22 mouse cellular contexts compared by ENCODE assay signal in the genomic region with DNA sequence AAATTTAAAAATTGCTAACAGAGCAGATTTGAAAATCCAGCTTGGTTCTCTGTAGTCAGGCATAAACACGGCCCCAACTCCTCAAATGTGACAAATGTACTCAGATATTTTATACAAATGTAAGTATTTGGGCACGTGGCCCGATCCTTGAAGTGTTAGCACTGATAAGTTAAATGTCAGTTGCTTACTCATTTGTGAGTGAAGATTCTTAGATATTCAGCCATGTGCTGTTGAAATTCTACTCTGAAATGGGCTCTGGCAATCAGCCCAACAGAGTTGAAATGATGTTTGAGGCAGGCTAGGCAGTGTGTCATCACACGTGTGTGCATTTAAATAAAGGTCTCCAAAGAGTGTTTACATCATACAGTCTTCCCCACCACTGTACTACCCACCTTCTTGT.
DNase-seq lines count a peak whose midpoint lies in the region; ATAC-seq and TF ChIP-seq lines count a peak whose summit lies in the region.
"Had no signal": no experiment of that assay in that cellular context is flagged by ENCODE, and none has a peak within 500 bp of the region (broad histone marks: within the 10 kb centered on the region; RNA-seq: fewer than 3 reads in every experiment).

No protein-coding gene starts in this region.

- no peaks in the 10 kb centered on the region for H3K4me1 ChIP-seq in forebrain, postnatal 0 days (ENCODE audit: insufficient read depth)
- H3K4me1 ChIP-seq in forebrain, embryonic 15.5 days = no peaks in the 10 kb centered on the region
- H3K4me1 ChIP-seq: embryonic facial prominence, embryonic 15.5 days; hindbrain, embryonic 15.5 days had no signal

- H3K9ac ChIP-seq in forebrain, postnatal 0 days = no peak overlapping the region
- no peak overlapping the region for H3K9ac ChIP-seq in forebrain, embryonic 15.5 days (replicated peaks)
- H3K9ac ChIP-seq: embryonic facial prominence, embryonic 15.5 days; heart, embryonic 13.5 days; hindbrain, embryonic 15.5 days had no signal

- H3K9me3 ChIP-seq in forebrain, postnatal 0 days (ENCODE audit: low read length) = no peaks in the 10 kb centered on the region
- no peaks in the 10 kb centered on the region for H3K9me3 ChIP-seq in forebrain, embryonic 15.5 days
- H3K9me3 ChIP-seq: embryonic facial prominence, embryonic 15.5 days; forebrain, embryonic 10.5 days; hindbrain, embryonic 15.5 days had no signal

- no peak overlapping the region for H3K4me2 ChIP-seq in forebrain, postnatal 0 days (ENCODE audit: low read depth)
- no peak overlapping the region for H3K4me2 ChIP-seq in forebrain, embryonic 15.5 days (replicated peaks)
- H3K4me2 ChIP-seq: embryonic facial prominence, embryonic 15.5 days; heart, embryonic 13.5 days; hindbrain, embryonic 15.5 days had no signal

- no peaks in the 10 kb centered on the region for H3K27me3 ChIP-seq in forebrain, postnatal 0 days (ENCODE audit: insufficient read depth, low read length)
- no peaks in the 10 kb centered on the region for H3K27me3 ChIP-seq in forebrain, embryonic 15.5 days
- H3K27me3 ChIP-seq: embryonic facial prominence, embryonic 15.5 days; heart, embryonic 13.5 days; hindbrain, embryonic 15.5 days had no signal

- DNase-seq in adrenal gland, adult 2 months = peak; percentile 75
- DNase-seq in adrenal gland, postnatal 4 days (ENCODE audit: low spot score in 2 of 2) = no peak
- DNase-seq in forebrain, postnatal 0 days = peak; percentile 28
- peak; percentile 62 for DNase-seq in adrenal gland, postnatal 14 days
- no peak for DNase-seq in frontal cortex, postnatal 36 days (ENCODE audit: low spot score in 2 of 2)
- DNase-seq in gastrocnemius, adult 8-10 months (ENCODE audit: low spot score in 2 of 2) = no peak
- DNase-seq: cerebellum, adult 11 months; cerebellum, adult 8-10 months; cerebellum, postnatal 14 days; embryo, embryonic 11 days; gastrocnemius, adult 2 months; gastrocnemius, postnatal 36 days; heart, adult 11 months; heart, postnatal 36 days; kidney, adult 8-10 months had no signal

- no peak overlapping the region for H3K27ac ChIP-seq in forebrain, postnatal 0 days (ENCODE audit: low read depth, low read length)
- H3K27ac ChIP-seq in forebrain, embryonic 15.5 days (replicated peaks) = no peak overlapping the region
- H3K27ac ChIP-seq: embryonic facial prominence, embryonic 15.5 days; forebrain, embryonic 10.5 days; gastrocnemius, adult 2 months; heart, embryonic 13.5 days; hindbrain, embryonic 15.5 days had no signal

- no peak for TF ChIP-seq CTCF in forebrain, postnatal 0 days (IDR thresholded peaks at IDR 0.05; ENCODE audit: low read depth)

- no peak overlapping the region for H3K4me3 ChIP-seq in forebrain, postnatal 0 days (ENCODE audit: low read depth, low read length)
- H3K4me3 ChIP-seq in forebrain, embryonic 15.5 days = no peak overlapping the region
- H3K4me3 ChIP-seq: embryonic facial prominence, embryonic 15.5 days; erythroblast, embryonic 14.5 days; forebrain, embryonic 10.5 days; gastrocnemius, adult 2 months; heart, embryonic 13.5 days; hindbrain, embryonic 15.5 days had no signal

- 75% methylated on average over 4 of the region's 4 CpGs for WGBS in forebrain, postnatal 0 days
- 77% methylated on average over 4 of the region's 4 CpGs for WGBS in forebrain, embryonic 15.5 days

- no peaks in the 10 kb centered on the region for H3K36me3 ChIP-seq in forebrain, postnatal 0 days (ENCODE audit: insufficient read depth)
- H3K36me3 ChIP-seq in forebrain, embryonic 15.5 days = no peaks in the 10 kb centered on the region
- H3K36me3 ChIP-seq: embryonic facial prominence, embryonic 15.5 days; forebrain, embryonic 10.5 days; heart, embryonic 13.5 days; hindbrain, embryonic 15.5 days had no signal

- no peak for ATAC-seq in forebrain, postnatal 0 days
- no peak for ATAC-seq in forebrain, embryonic 15.5 days (replicated peaks)
- ATAC-seq: intestine, embryonic 16.5 days had no signal

Comparison
In these comparisons a context has a peak if more than half of its experiments do, and no peak if none do; other contexts are left out.
1. DNase-seq: peak in adrenal gland, adult 2 months (single experiment), forebrain, postnatal 0 days (single experiment) and adrenal gland, postnatal 14 days (single experiment); none in adrenal gland, postnatal 4 days (0 of 2), frontal cortex, postnatal 36 days (0 of 2) and gastrocnemius, adult 8-10 months (0 of 2).